Mouse (Mus musculus) midbrain, embryonic 10.5 days (tissue): ENCODE measurements at regions not wholly inside any gene's neighbourhood (a gene's known extent, or its start where the extent isn't known, plus 50 kb on each side); places are given as distances from the start of the nearest gene placed in this dataset.

Experiments
- DNase-seq: peaks from one replicate; pipeline ENCODE4 v3.0.0-alpha.2; 2017; ENCODE audit warnings: low spot score
- H3K27ac ChIP-seq: fragments of 300-500 bp; sonication (generic); replicated peaks from 2 replicates; pipeline ENCODE4 v1.5.1; 2016; ENCODE audit warnings: mild to moderate bottlenecking
- H3K27me3 ChIP-seq: fragments of 300-500 bp; sonication (generic); 2 replicates; pipeline ENCODE4 v1.6.1; 2016; ENCODE audit warnings: low read depth, mild to moderate bottlenecking; ENCODE audit not compliant: poor library complexity, severe bottlenecking
- H3K36me3 ChIP-seq: fragments of 300-500 bp; sonication (generic); 2 replicates; pipeline ENCODE4 v1.6.1; 2016; ENCODE audit warnings: mild to moderate bottlenecking, moderate library complexity
- H3K4me1 ChIP-seq: fragments of 300-500 bp; sonication (generic); 2 replicates; pipeline ENCODE4 v1.6.1; 2016
- H3K4me3 ChIP-seq: fragments of 300-500 bp; sonication (generic); 2 replicates; pipeline ENCODE4 v1.5.1; 2016; ENCODE audit warnings: mild to moderate bottlenecking, moderate library complexity
- H3K9me3 ChIP-seq: fragments of 300-500 bp; sonication (generic); replicated peaks from 2 replicates; pipeline ENCODE4 v1.6.1; 2016; ENCODE audit warnings: mild to moderate bottlenecking
- WGBS: fragments of 180-500 bp; shearing (Covaris S2); methylation state at CpG from one replicate; pipeline ENCODE4 v1.1.7; 2016; 5-methylcytosine and 5-hydroxymethylcytosine counted together

DNA sequence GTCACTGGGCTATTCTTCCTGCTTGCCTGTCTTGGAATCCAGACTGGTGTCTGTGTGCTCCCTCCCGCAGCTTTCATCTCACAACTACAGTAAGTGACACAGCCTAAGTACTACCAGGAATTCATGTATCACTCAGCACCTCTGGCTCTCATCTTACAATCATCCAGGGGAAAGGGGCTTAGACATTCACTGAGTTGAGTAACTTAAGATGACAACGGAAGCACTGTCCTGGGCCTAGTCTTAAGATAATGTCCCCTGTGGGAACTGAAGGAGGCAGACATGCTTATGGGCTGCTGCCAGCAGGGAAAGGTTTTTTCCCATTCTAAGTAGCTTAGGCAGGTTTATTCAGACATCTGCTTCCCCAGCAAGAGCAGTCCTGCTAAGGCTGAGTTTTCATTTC is 377.4 kb upstream of the Rag2 start:
- H3K9me3 ChIP-seq, result no peaks in the 10 kb centered on the region
- DNase-seq, result no peak
- no peaks in the 10 kb centered on the region for H3K4me1 ChIP-seq
- 68% methylated on average over 2 of the region's 2 CpGs for WGBS
- no peak overlapping the region for H3K4me3 ChIP-seq
- no peaks in the 10 kb centered on the region for H3K36me3 ChIP-seq
- H3K27me3 ChIP-seq, result no peaks in the 10 kb centered on the region
- no peak overlapping the region for H3K27ac ChIP-seq

DNA sequence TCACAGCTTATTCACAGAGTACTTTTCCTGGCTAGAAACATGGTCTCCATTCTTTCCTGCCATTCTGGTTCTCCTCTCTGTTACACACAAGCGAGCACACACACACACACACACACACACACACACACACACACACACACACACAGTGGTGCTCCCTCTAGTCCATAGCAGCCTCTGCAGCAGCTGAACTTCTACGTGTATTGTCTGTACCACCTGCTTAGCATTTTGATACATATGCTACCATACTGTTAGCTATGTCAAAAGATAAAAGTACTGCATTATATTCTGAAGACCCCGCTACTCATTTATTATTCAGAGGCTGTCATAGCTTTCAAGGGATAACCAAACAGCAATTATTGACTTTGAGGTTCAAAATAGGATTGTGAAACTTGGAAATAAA is 372.3 kb upstream of the Rag2 start:
- DNase-seq, result no peak
- H3K36me3 ChIP-seq, result no peaks in the 10 kb centered on the region
- no peaks in the 10 kb centered on the region for H3K27me3 ChIP-seq
- no peaks in the 10 kb centered on the region for H3K4me1 ChIP-seq
- no peak overlapping the region for H3K4me3 ChIP-seq
- WGBS, result 93% methylated on average over 3 of the region's 3 CpGs
- H3K27ac ChIP-seq, result no peak overlapping the region
- H3K9me3 ChIP-seq, result no peaks in the 10 kb centered on the region

DNA sequence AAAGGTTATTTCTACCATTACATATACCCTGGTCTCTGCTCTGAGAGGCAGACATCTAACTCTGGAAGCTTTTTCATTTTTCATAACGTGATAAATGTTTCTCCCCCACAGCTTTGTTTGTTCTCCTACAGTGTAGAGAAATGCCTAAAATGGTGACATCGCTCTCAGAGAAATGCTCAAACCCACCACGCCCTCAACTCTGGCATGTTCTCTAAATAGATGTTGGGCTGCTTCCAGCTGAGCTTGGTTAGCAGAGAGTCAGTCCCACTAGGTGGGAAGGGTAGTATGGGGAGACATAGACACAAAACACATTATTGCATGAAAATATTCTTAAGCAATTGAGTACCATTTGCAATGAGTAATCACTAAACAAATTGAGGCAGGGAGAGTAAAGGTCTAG is 368.1 kb upstream of the Rag2 start:
- Histone ChIP-seq H3K4me1 (no peaks in the 10 kb centered on the region), H3K27ac (no peak overlapping the region), H3K4me3 (no peak overlapping the region), H3K36me3 (no peaks in the 10 kb centered on the region), H3K9me3 (no peaks in the 10 kb centered on the region), H3K27me3 (no peaks in the 10 kb centered on the region)
- DNase-seq, result no peak
- 83% methylated on average over 3 of the region's 3 CpGs for WGBS

- Histone ChIP-seq H3K4me1 (no peaks in the 10 kb centered on the region), H3K27ac (no peak overlapping the region), H3K36me3 (no peaks in the 10 kb centered on the region), H3K4me3 (no peak overlapping the region), H3K27me3 (no peaks in the 10 kb centered on the region), H3K9me3 (no peaks in the 10 kb centered on the region)
- no peak for DNase-seq
- 85% methylated on average over 4 of the region's 4 CpGs for WGBS
Measured at GRCm38 (mm10) chr2:101263934-101264333, 360.6 kb upstream of the Rag2 start.

GRCm38 (mm10) chr2:101266685-101267374 is 357.7 kb upstream of the Rag2 start:
- no peaks in the 10 kb centered on the region for H3K4me1 ChIP-seq
- H3K36me3 ChIP-seq, result no peaks in the 10 kb centered on the region
- DNase-seq, result no peak
- H3K4me3 ChIP-seq, result no peak overlapping the region
- H3K27me3 ChIP-seq, result no peaks in the 10 kb centered on the region
- no peak overlapping the region for H3K27ac ChIP-seq
- 93% methylated on average over 2 of the region's 2 CpGs for WGBS
- H3K9me3 ChIP-seq, result no peaks in the 10 kb centered on the region

DNA sequence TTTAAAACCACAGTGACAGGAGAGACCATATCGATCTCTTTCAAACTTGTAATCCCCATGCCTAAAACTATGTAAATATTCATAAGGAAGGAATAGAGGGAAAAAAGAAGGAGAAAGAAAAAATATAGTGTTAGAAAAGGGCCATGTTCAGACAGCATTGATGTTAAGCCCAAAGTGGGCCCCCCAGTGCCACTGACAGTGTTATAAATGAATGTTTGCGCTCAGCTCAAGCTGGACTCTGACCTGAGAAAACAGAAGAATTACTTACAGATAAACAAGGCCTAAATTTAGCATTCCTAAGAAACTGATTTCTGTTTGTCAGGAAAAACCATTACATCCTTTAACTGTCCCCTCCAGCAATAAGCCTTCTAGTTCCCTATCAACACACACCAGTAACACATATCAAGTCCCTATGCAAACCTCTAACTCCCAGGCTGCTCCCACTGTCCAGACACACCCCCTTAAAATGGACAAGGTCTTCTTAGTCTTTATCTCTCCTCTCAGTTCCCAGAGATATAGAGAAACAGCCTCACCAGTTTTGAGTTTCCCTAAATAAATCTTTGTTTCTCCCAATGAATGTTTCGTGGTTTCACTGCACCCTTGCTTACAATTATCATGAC is 350.4 kb upstream of the Rag2 start:
- Histone ChIP-seq H3K36me3 (no peaks in the 10 kb centered on the region), H3K27ac (no peak overlapping the region), H3K27me3 (no peaks in the 10 kb centered on the region), H3K4me1 (peaks cover 6% of the 10 kb centered on the region), H3K4me3 (no peak overlapping the region), H3K9me3 (no peaks in the 10 kb centered on the region)
- DNase-seq, result no peak
- WGBS, result 83% methylated on average over 3 of the region's 3 CpGs

GRCm38 (mm10) chr2:101284886-101285285 is 339.6 kb upstream of the Rag2 start:
- no peak for DNase-seq
- H3K4me3 ChIP-seq, result no peak overlapping the region
- H3K9me3 ChIP-seq, result no peaks in the 10 kb centered on the region
- no peaks in the 10 kb centered on the region for H3K36me3 ChIP-seq
- no peak overlapping the region for H3K27ac ChIP-seq
- H3K4me1 ChIP-seq, result peaks cover 9% of the 10 kb centered on the region; the same call in 1 of the 2 replicates
- no peaks in the 10 kb centered on the region for H3K27me3 ChIP-seq

DNA sequence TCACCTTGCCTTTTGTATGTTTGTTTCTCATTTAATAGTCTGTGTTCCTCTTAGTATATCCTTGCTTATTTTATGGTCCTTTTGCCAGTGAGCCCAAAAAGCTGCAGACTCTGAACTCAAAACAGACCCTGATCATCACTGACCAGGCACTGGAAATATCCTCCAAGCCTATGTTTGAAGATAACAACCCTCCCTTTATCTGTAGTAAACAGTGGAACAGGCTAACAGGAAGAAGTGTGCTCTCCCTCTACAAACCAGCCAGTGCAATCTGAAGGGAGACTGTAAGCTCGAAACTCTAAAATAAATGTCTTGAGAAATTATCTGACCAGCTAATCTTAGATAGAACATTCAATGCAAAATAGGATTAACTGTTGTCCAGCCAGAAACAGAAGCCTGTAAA is 336.4 kb upstream of the Rag2 start:
- no peaks in the 10 kb centered on the region for H3K27me3 ChIP-seq
- H3K36me3 ChIP-seq, result no peaks in the 10 kb centered on the region
- H3K9me3 ChIP-seq, result no peaks in the 10 kb centered on the region
- peaks cover 9% of the 10 kb centered on the region; the same call in 1 of the 2 replicates for H3K4me1 ChIP-seq
- DNase-seq, result no peak
- 82% methylated on average over 1 of the region's 1 CpGs for WGBS
- no peak overlapping the region for H3K27ac ChIP-seq
- H3K4me3 ChIP-seq, result no peak overlapping the region

DNA sequence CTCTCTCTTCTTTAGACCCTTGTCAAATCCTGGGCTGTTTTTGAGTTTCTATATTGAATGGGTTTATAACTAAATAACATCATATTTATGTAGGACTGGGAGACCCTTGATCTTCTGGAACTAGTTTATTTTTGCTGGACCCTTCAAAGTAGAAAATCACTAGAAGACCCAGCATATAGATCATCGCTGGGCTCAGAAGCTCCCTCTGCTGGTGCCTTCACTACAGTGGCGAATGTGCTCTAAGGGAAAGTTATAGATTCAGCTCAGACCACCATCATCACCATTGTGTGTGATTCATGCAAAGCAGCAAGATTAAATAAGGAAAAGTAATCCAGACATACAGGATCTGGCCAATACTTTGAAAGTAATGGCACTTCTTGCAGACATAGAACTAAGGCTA is 335.4 kb upstream of the Rag2 start:
- H3K9me3 ChIP-seq, result no peaks in the 10 kb centered on the region
- H3K4me3 ChIP-seq, result no peak overlapping the region
- DNase-seq, result no peak
- WGBS, result 39% methylated on average over 2 of the region's 2 CpGs
- peaks cover 9% of the 10 kb centered on the region; the same call in 1 of the 2 replicates for H3K4me1 ChIP-seq
- no peaks in the 10 kb centered on the region for H3K36me3 ChIP-seq
- no peaks in the 10 kb centered on the region for H3K27me3 ChIP-seq
- H3K27ac ChIP-seq, result no peak overlapping the region

DNA sequence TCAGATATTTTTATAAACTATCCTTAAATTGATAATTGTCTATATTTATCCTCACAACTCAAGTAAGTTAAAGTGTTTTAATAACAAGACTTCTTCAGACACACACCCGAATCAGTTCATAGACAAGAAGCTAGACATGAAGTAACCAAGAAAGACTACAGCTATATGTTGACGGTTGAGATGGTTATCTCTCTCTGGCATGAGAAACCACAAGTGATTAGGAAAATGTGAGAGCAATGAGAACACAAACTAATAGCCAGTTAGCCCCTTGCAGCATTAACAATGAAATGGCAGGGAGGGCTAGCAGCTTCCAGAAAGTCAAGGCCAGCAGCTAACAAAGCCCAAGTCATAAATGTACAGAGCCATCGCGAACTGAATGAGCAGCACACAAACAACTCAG is 333.8 kb upstream of the Rag2 start:
- no peak overlapping the region for H3K4me3 ChIP-seq
- H3K9me3 ChIP-seq, result no peaks in the 10 kb centered on the region
- peaks cover 16% of the 10 kb centered on the region for H3K4me1 ChIP-seq
- no peaks in the 10 kb centered on the region for H3K27me3 ChIP-seq
- H3K36me3 ChIP-seq, result no peaks in the 10 kb centered on the region
- WGBS, result 94% methylated on average over 4 of the region's 4 CpGs
- no peak for DNase-seq
- H3K27ac ChIP-seq, result no peak overlapping the region

GRCm38 (mm10) chr2:101295678-101296368 is 328.7 kb upstream of the Rag2 start:
- 0 out of 2 replicates have a peak, but pooled peaks cover 3% of the 10 kb centered on the region for H3K9me3 ChIP-seq
- DNase-seq, result peak; percentile 24
- no peak overlapping the region for H3K4me3 ChIP-seq
- no peaks in the 10 kb centered on the region for H3K27me3 ChIP-seq
- no peaks in the 10 kb centered on the region for H3K36me3 ChIP-seq
- 0 out of 2 replicates have a peak overlapping the region, but pooled peaks have one; percentile 49 for H3K27ac ChIP-seq
- H3K4me1 ChIP-seq, result peaks cover 19% of the 10 kb centered on the region
- WGBS, result 48% methylated on average over 10 of the region's 10 CpGs

DNA sequence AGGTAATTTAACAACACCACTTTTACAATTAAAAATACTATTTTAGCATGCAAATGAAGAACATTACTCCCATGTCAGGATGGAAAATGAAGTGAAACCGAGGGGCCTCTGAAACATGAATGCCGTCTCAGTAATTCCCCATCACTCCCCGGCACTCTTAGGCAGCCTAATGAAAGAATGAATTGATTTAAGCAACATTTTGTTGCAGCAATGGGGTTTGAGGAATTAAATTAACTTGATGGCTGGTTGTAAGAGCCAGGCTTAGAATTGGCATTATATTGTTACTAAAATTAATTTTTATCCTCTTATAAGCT is 328.2 kb upstream of the Rag2 start:
- Histone ChIP-seq H3K9me3 (0 out of 2 replicates have a peak, but pooled peaks cover 3% of the 10 kb centered on the region), H3K27ac (0 out of 2 replicates have a peak overlapping the region, but pooled peaks have one; percentile 33), H3K4me3 (no peak overlapping the region), H3K4me1 (peaks cover 19% of the 10 kb centered on the region), H3K27me3 (no peaks in the 10 kb centered on the region), H3K36me3 (no peaks in the 10 kb centered on the region)
- DNase-seq, result no peak
- 59% methylated on average over 3 of the region's 3 CpGs for WGBS

- H3K4me3 ChIP-seq, result no peak overlapping the region
- no peak for DNase-seq
- H3K27me3 ChIP-seq, result no peaks in the 10 kb centered on the region
- H3K36me3 ChIP-seq, result no peaks in the 10 kb centered on the region
- H3K27ac ChIP-seq, result 0 out of 2 replicates have a peak overlapping the region, but pooled peaks have one; percentile 33
- 0 out of 2 replicates have a peak, but pooled peaks cover 3% of the 10 kb centered on the region for H3K9me3 ChIP-seq
- H3K4me1 ChIP-seq, result peaks cover 19% of the 10 kb centered on the region
Measured at GRCm38 (mm10) chr2:101296778-101297177, 327.7 kb upstream of the Rag2 start.
